Mouse (Mus musculus) mouse embryonic stem cell (cell line): ENCODE measurements at regions not wholly inside any gene's neighbourhood (a gene's known extent, or its start where the extent isn't known, plus 50 kb on each side); places are given as distances from the start of the nearest gene placed in this dataset.
"Not testable (repeated sequence)": the region's sequence is repeated elsewhere in the genome, so short reads cannot be mapped to it uniquely, and the experiment has no call there.

Source experiments
- in situ Hi-C, 2 experiments: fragments of 300-500 bp; cut with MboI; formaldehyde crosslinking; loops; 1 replicate in 1 of 2; 3 replicates in 1 of 2; pipeline ENCODE4 v1.14.3; 2019 to 2020; ENCODE audit warnings: low sequenced_read_pairs in 2 of 2, low pct_unique_long_range_greater_than_20kb in 1 of 2, mixed read lengths in 1 of 2; ENCODE audit not compliant: unreplicated experiment in 1 of 2

GRCm38 (mm10) chr3:6757562-6757961 is 137.3 kb upstream of the 1700008P02Rik start:
- in situ Hi-C loops = no loop called here

GRCm38 (mm10) chr3:6750746-6751145 is 130.5 kb upstream of the 1700008P02Rik start:
- in situ Hi-C loops = not testable (repeated sequence)

GRCm38 (mm10) chr3:6731372-6732297 is 111.4 kb upstream of the 1700008P02Rik start:
- in situ Hi-C loops = no loop called here

- in situ Hi-C loops = no loop called here
Observed at GRCm38 (mm10) chr3:6730066-6730465, 109.8 kb upstream of the 1700008P02Rik start.

- in situ Hi-C loops = no loop called here
Observed at GRCm38 (mm10) chr3:6683679-6684078, 63.4 kb upstream of the 1700008P02Rik start.

GRCm38 (mm10) chr3:6681411-6681810 is 61.2 kb upstream of the 1700008P02Rik start:
- in situ Hi-C loops = no loop called here

- in situ Hi-C loops = no loop called here
Observed at GRCm38 (mm10) chr3:6676382-6676781, 56.1 kb upstream of the 1700008P02Rik start.

- in situ Hi-C loops = no loop called here
Observed at GRCm38 (mm10) chr3:6675354-6675753, 55.1 kb upstream of the 1700008P02Rik start.
